ENCODE assay signal across 11 mouse cellular contexts in the genomic region with DNA sequence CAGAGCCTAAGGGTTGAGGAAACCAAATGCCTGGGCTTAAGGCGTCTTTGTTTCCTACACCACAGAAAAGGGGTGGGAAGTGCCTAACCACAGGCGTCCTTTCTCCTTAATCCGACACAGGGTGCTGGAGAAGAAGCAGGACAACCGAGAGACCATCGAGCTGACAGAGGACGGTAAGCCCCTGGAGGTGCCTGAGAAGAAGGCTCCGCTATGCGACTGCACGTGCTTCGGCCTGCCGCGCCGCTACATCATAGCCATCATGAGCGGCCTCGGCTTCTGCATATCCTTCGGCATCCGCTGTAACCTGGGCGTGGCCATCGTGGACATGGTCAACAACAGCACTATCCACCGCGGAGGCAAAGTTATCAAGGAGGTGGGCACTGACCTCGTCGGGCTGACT. TPM values are rescaled to one million over a fixed set of nuclear protein-coding genes. Genes with fewer than 3 reads are reported as not detected.
A peak's percentile ranks its signal among the peaks of the same experiment; 100 is the strongest.
DNase-seq lines count a peak whose midpoint lies in the region; ATAC-seq and TF ChIP-seq lines count a peak whose summit lies in the region.
"Had no signal": no experiment of that assay in that cellular context is flagged by ENCODE, and none has a peak within 500 bp of the region (broad histone marks: within the 10 kb centered on the region; RNA-seq: fewer than 3 reads in every experiment).

No protein-coding gene starts in this region.

- WGBS in hindbrain, embryonic 11.5 days: 0% methylated on average over 23 of the region's 23 CpGs
- 0% methylated on average over 23 of the region's 23 CpGs for WGBS in midbrain, embryonic 16.5 days

- H3K36me3 ChIP-seq in hindbrain, embryonic 11.5 days (ENCODE audit: control insufficient read depth, insufficient read depth, low read length): no peaks in the 10 kb centered on the region
- H3K36me3 ChIP-seq in midbrain, embryonic 16.5 days (ENCODE audit: control insufficient read depth, insufficient read depth, low read length): 0 out of 2 replicates have a peak, but pooled peaks cover 3% of the 10 kb centered on the region
- H3K36me3 ChIP-seq: liver, embryonic 12.5 days had no signal

- peaks cover 65% of the 10 kb centered on the region for H3K27me3 ChIP-seq in hindbrain, embryonic 11.5 days (ENCODE audit: control insufficient read depth, insufficient read depth, low read length)
- peaks cover 2% of the 10 kb centered on the region; the same call in 1 of the 2 replicates for H3K27me3 ChIP-seq in midbrain, embryonic 16.5 days (ENCODE audit: control insufficient read depth, insufficient read depth, low read depth, low read length)

- peak; percentile 5 to 16 for DNase-seq in frontal cortex, postnatal 36 days (ENCODE audit: low spot score in 2 of 2)
- DNase-seq in hindbrain, embryonic 11.5 days (ENCODE audit: low spot score): peak; percentile 59
- DNase-seq in layer of hippocampus, postnatal 25 days (ENCODE audit: extremely low spot score in 1 of 2, low spot score in 1 of 2): no peak
- DNase-seq in urinary bladder, postnatal 25 days (ENCODE audit: low spot score): no peak
- DNase-seq in cerebellum, adult 18-20 months: no peak

- H3K4me1 ChIP-seq in cortical plate, adult 2 months (ENCODE audit: control insufficient read depth, insufficient read depth, low read length): no peaks in the 10 kb centered on the region; the same call in 1 of the 2 replicates
- 0 out of 2 replicates have a peak, but pooled peaks cover 3% of the 10 kb centered on the region for H3K4me1 ChIP-seq in hindbrain, embryonic 11.5 days (replicated peaks; ENCODE audit: control insufficient read depth, insufficient read depth, low read length)
- no peaks in the 10 kb centered on the region; the same call in 1 of the 2 replicates for H3K4me1 ChIP-seq in midbrain, embryonic 16.5 days (ENCODE audit: control insufficient read depth, insufficient read depth, low read length)
- H3K4me1 ChIP-seq: liver, embryonic 12.5 days had no signal

- 0 out of 2 replicates have a peak overlapping the region, but pooled peaks have one; percentile 10 for H3K27ac ChIP-seq in cortical plate, adult 2 months (ENCODE audit: insufficient read depth, low read length)
- H3K27ac ChIP-seq in hindbrain, embryonic 11.5 days (ENCODE audit: low read depth, low read length): peak overlapping the region; percentile 83
- H3K27ac ChIP-seq in midbrain, embryonic 16.5 days (ENCODE audit: low read length): peak overlapping the region; percentile 95
- H3K27ac ChIP-seq: liver, embryonic 12.5 days had no signal

- 0 out of 2 replicates have a peak overlapping the region, but pooled peaks have one; percentile 20 for H3K4me3 ChIP-seq in cortical plate, adult 2 months (ENCODE audit: insufficient read depth, low read length)
- H3K4me3 ChIP-seq in hindbrain, embryonic 11.5 days (ENCODE audit: low read depth, low read length): peak overlapping the region; percentile 26
- peak overlapping the region; percentile 53 for H3K4me3 ChIP-seq in midbrain, embryonic 16.5 days (ENCODE audit: low read depth, low read length)
- H3K4me3 ChIP-seq: liver, embryonic 12.5 days had no signal

- TF ChIP-seq POLR2A in cortical plate, adult 2 months (IDR thresholded peaks at IDR 0.05; ENCODE audit: extremely low read depth, insufficient read depth, low read length): no peak

- H3K9ac ChIP-seq in hindbrain, embryonic 11.5 days (ENCODE audit: low read depth, low read length): peak overlapping the region; percentile 44
- H3K9ac ChIP-seq in midbrain, embryonic 16.5 days (ENCODE audit: low read depth, low read length): peak overlapping the region; percentile 80
- H3K9ac ChIP-seq: liver, embryonic 12.5 days had no signal

- peak overlapping the region; percentile 39 for H3K4me2 ChIP-seq in hindbrain, embryonic 11.5 days (replicated peaks; ENCODE audit: low read depth, low read length)
- peak overlapping the region; percentile 77 for H3K4me2 ChIP-seq in midbrain, embryonic 16.5 days (ENCODE audit: low read length)
- H3K4me2 ChIP-seq: liver, embryonic 12.5 days had no signal

- no peak for ATAC-seq in frontal cortex, adult (ENCODE audit: low TSS enrichment)
- peak; percentile 13; the same call in 1 of the 2 replicates for ATAC-seq in hindbrain, embryonic 11.5 days (ENCODE audit: low FRiP score)
- 0 out of 2 replicates have a peak, but pooled peaks have one; percentile 4 for ATAC-seq in midbrain, embryonic 16.5 days
- ATAC-seq: liver, embryonic 12.5 days had no signal

- TF ChIP-seq CTCF in cortical plate, adult 2 months (IDR thresholded peaks at IDR 0.05; ENCODE audit: extremely low read depth, insufficient read depth, low read length): no peak

- no peaks in the 10 kb centered on the region for H3K9me3 ChIP-seq in hindbrain, embryonic 11.5 days (ENCODE audit: control insufficient read depth, low read length)
- H3K9me3 ChIP-seq in midbrain, embryonic 16.5 days (replicated peaks; ENCODE audit: control insufficient read depth, low read length, poor library complexity, severe bottlenecking): no peaks in the 10 kb centered on the region
- H3K9me3 ChIP-seq: liver, embryonic 12.5 days had no signal

RNA-seq across cellular contexts. Expression of a gene that starts 3.4 kb away (rescaled TPM):
- 9.1 and 10.8 TPM in 2 replicates for polyA plus RNA-seq in cortical plate, adult 2 months (2012; rRNA removed)
- polyA plus RNA-seq in hindbrain, embryonic 11.5 days (2014; fragmentation: Nextera tagmentation; extraction: Ambion mirVana): 33.2 and 34.9 TPM in 2 replicates
- 130 and 142 TPM in 2 replicates for polyA plus RNA-seq in midbrain, embryonic 16.5 days (2015; fragmentation: Nextera tagmentation; extraction: Ambion mirVana)
- total RNA-seq in layer of hippocampus, postnatal 25 days (2021): 10 to 100 TPM; 13.2 to 14.8 TPM
- total RNA-seq: heart, postnatal 25 days had no signal
- polyA plus RNA-seq: large intestine, adult 2 months; liver, embryonic 12.5 days had no signal

Comparison
In these comparisons a context has a peak if more than half of its experiments do, and no peak if none do; other contexts are left out.
1. DNase-seq: peak in frontal cortex, postnatal 36 days (2 of 2) and hindbrain, embryonic 11.5 days (single experiment); none in layer of hippocampus, postnatal 25 days (0 of 2), urinary bladder, postnatal 25 days (single experiment) and cerebellum, adult 18-20 months (0 of 2).
2. H3K27ac ChIP-seq: peak in every context shown above with its lines; median percentile 95 in midbrain, embryonic 16.5 days; 83 in hindbrain, embryonic 11.5 days; 10 in cortical plate, adult 2 months.
3. Peak in every context shown above with its lines, with median percentiles within 50 percentile points of each other: H3K4me3 ChIP-seq.